Mouse (Mus musculus): ENCODE data around the gene Sh3kbp1.

The Sh3kbp1 gene

DNA sequence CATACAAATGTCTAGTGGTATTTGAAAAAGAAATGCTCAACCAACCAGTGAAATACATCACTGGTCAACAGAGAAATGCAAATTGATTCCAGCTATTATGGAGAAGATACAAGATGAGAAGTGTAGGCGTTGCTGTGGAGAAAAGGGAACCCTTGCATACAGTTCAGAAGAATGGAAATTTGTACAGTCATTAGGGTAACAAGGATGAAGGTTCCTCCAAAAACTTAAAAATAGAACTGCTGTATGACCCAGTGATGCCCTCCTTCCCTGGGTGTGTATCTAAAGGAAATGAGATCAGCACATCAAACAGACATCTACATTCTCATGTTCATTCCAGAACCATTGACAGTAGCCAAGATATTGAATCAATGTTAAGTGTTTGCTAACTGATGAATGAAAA lies 110.3 kb downstream of the Sh3kbp1 start:
- in situ Hi-C loops (cut with MboI): no loop called here

DNA sequence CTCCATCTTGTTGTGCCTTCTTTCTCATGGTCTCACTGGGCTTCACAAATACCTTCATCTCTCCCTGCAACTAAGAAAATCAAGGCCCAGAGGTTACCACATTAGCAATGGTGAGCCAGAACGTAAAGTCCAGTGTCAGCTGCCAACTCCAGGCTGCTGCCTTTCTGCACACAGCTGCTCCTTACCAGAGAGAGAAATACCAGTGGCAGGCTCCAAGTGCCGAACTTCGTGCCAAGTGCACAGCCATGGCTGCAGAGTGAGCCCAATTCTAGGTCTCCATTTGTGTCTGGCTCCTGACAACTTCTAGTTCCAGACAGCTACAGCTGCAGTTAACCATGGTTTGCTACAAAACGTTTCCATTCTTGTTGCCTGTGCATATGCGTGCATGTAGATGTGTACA lies 117.0 kb downstream of the Sh3kbp1 start:
- in situ Hi-C loops (cut with MboI): no loop called here

DNA sequence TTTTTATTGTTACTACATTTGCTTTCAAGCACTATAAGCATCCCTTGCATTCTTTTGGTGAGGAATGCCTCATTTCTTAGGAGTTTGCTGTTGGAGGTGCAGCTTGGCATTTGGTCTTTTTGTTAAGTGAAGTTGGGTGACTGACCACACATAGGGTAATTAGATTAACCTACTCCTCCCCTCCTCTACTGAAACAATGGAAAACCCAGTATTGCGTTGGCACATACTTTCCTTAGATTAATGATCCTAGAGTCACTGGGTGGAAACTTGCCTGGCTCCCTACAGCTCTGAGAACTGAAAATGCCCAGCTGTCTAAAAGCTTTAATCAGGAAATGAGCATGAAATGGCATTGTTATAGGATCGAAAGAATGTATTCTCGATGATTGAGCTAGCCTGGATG lies 117.5 kb downstream of the Sh3kbp1 start:
- in situ Hi-C loops (cut with MboI): no loop called here

DNA sequence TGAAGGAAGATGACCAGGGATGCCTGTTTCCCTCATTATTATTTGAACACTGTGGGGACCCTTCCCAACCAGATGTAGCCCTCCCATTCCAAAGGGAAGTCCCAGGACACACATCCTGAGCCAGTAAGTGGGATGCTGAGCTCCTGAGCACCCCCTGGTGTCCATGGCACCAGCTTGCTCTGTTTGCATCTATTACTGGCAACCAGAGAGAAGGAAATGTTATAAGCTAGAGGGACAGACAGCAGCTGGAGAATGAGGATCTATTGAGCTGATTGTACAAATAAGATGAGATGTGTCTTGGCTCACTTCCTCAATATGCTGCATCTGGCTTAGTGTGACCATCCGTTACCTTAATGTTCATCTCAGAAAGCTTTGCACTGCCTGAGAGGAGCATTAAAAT lies 124.8 kb downstream of the Sh3kbp1 start:
- in situ Hi-C loops (cut with MboI): no loop called here

DNA sequence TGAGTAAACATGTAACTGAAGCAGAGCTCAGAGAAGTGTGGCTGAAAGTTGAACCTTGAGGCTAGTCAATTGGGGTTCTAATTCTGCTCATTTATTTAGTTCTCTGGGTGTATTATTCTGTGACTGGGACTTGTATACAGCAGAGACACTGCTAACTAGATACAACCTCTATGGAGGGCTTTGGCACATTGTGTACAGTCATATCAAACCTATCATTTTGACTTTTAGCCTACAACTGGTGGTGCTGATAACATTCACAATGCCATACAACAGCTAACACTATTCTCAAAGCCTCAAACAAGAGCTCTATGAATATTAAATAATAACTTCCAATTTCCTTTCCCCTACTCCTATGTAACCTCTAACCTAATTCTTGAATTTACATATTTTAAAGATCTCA lies 129.2 kb downstream of the Sh3kbp1 start:
- in situ Hi-C loops (cut with MboI): no loop called here

DNA sequence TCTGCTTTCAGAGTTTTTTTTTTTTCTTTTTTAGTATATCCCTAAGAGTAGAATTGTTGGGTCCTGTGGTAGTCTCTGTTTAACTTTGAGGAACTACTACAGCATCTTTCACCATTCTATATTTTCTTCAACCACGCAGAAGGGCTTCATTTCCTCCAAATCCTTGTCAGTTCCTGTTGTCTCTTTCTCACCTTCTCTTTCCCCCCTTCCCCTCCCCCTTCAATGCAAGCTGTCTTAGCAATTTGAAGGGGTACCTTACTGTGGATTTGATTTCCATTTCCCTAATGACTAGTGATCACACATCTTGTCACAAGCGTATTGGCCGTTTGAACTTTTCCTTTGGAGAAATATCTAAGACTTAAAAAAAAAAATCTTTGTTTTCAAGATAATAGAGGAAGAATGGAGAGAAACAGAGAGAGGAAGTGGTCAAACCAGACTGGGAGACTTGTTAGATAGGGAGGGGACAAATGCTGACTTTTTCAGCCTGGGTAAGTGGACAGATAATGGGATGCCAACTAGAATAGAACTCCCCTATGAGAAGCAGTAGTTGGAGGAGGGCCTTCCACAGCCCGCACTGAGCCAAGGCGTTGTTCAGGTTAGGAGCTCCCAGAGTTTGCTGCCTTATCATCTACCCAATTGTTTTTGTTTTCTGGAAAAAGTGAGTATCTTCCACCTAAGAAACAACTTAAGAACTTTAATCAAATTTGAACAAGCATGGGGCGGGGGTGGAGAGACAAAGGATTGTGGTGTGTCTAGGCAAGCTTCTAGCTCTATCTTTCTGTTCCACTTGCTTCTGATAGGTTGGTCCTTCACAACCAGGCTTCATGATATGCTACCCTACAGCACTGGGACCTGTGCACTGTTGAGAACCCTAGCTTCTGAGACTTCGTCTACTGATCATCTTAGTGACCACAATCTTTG lies 130.1 kb downstream of the Sh3kbp1 start:
- in situ Hi-C loops (cut with MboI): no loop called here

DNA sequence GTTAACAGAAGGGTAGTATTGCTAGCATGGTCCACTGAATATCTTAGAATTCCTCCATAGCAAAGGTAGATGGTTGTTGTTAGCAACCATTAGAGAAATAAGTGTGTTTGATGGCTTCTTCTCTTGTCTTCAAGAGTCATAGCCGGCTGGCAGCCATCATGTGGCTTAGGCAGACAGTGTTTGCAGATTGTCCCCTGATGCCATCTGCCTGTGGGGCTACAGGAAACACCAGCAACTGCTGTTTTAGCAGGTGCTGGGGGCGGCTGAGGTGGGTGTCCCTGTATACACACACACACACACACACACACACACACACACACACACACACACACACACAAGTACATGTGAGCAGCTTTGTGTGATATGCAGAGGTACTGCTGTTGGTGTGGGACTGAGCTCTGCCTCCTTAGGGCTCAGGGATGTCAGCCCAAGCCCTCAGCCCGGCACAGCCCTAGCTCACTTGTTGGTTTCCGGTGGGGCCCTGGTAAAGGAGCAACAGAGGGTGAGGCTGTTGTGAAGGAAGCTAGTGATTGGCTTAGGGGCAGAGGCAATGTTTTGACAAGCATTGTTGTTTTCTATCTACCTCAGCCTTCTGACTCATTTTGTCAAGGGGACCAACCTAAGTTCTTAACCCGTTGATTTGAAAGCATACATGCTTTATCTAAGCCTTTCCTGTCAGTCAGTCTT lies 130.9 kb downstream of the Sh3kbp1 start:
- in situ Hi-C loops (cut with MboI): no loop called here

DNA sequence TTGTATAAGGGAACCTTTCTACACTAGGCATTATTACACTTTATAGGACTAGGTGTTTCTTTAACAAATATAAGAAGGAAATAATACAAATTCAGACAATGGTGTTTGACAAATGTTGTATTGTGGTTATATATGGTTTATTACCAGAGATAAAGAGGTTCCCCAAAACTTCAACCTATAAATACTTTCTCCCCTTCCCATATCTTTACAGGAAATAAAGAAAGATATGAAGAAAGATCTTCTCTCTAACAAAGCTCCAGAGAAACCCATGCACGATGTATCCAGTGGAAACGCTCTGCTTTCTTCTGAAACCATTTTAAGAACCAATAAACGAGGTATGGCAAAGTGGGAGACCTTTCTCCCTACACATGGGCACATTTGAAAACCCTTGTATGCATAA lies 136.7 kb downstream of the Sh3kbp1 start:
- in situ Hi-C loops (cut with MboI): no loop called here

DNA sequence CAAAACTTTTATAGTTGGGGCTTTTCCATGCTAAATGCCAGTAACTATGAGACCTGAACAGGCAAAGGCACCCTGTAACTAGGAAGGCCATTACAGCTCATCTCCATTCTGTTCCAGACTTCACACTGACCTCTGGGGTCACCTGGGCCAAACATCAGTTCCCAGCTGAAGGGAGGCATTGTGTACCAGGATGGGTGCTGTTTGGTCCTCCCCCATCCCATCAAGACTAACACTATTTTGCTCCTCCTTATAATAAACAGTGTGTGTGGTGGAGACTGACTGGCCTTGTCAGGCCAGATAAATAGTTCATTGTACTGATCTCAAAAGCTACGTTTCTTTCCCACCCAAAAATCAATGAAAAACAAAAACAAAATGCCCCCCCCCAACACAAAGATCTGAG lies 138.8 kb downstream of the Sh3kbp1 start:
- in situ Hi-C loops (cut with MboI): no loop called here

DNA sequence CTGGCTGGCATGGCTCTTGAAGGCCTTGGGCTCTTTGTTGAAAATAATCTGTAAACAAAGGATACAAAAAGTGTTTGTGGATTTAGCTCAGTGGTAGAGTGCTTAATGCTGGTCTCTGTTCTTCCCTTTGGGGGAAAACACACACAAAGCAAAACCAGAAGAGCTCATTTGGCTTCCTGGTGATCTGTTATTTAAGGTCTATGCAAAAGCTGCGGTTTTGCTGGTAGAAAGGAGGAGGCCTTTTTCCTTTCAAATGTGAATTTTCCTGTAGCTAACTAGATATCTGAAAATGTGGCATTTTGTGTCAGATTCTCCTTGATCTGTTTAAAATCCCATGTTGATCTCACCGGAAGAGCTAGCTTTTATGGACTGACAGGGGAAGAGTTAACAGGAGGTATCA lies 141.9 kb downstream of the Sh3kbp1 start:
- in situ Hi-C loops (cut with MboI): no loop called here

DNA sequence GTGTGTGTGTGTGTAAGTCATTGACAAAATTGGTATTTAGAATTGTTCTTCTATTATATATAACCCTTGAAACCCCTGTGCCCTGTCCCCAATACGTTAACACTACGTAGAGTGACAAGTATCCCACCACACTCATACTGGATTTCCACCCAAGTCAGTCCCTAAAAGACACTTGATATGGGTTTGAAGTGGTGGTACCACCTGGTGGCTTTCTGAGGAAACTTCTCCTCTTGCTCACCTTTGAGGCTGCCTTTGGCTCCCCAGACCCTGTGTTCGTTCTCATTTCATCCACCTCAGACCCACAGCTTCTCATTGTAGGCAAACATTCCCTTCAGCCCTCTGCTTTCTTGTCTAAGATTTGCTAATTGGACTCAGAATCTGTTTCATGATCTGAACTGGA lies 142.7 kb downstream of the Sh3kbp1 start:
- in situ Hi-C loops (cut with MboI): loop anchor here (10.0 kb wide), 1 partner anchor 145 kb away; the partner anchor contains the start of gene Sh3kbp1

DNA sequence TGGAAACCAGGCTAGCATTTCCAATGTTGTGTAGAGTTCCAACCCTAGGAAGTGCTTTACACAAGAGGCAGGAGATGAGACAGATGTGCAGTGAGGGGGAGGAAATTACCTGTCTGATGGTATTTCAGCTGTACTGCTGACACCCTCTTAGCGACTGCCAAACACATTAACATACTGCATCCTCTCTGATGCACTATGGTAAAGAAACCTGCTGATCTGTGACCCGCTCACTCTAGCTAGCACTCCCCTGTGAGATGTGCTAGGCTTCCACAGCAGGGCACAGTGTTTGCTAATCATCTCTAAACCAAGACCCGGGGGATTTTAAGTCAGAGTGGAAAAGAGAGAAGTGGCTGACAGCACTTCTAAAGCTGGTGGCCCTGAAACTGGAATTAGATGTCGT lies 145.1 kb downstream of the Sh3kbp1 start:
- in situ Hi-C loops (cut with MboI): loop anchor here (10.0 kb wide), 1 partner anchor 147 kb away; the partner anchor contains the start of gene Sh3kbp1

DNA sequence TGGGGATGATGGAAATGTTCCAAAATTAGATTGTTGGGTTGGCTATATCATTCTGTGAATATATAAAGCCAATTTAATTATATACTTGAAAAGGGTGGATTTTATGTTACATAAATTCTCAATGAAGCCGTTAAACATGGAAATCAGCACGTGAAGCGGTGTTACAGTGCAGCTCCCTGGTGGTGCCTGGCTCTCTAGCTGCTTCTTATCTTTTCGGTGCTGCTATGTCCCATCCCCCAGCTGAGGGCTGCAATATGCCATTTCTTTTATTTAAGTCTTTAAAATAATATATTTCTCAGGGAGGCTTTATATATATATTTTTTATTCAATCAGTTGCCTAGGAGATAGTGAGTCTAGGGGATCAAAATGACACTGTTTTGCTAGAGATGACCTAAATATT lies 148.0 kb downstream of the Sh3kbp1 start:
- in situ Hi-C loops (cut with MboI): loop anchor here (10.0 kb wide), 1 partner anchor 150 kb away; the partner anchor contains the start of gene Sh3kbp1

DNA sequence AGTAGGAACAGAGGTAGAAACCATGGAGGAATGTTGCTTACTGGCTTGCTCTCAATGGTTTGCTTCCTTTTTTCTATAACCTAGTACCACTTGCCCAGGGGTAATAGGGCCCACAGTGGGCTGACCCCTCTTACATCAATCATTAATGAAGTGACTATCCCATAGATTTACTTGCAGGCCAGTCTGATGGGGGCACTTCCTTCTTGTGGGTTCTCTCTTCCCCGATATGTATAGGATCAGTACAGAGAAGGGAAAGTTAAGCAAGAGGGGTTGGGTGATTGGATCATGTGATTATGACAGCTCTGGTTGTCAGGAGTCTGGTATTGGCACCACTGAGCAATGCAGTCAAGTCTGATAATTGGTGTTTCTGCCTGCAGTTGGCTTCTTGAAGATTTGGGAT lies 151.7 kb downstream of the Sh3kbp1 start:
- in situ Hi-C loops (cut with MboI): loop anchor here (10.0 kb wide), 1 partner anchor 154 kb away; the partner anchor contains the start of gene Sh3kbp1

DNA sequence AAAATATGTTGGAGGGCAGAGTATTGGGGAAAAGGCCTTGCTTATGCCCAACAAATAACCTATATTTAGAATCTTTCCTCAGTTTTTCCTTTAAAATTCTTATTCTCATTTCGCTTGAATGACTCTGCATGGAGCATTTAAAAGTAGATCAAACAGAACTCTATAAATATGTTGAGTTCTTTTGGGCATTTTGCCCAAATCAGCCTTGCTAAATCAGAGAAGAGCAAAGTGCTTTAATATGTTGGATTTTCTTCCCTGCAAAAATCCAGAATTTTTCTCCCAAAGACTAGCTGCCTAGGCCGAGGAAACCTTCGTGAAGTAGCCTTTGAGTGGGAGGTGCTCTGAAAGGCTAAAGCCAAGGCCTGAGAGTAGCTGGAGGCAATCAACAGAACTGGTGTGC lies 163.4 kb downstream of the Sh3kbp1 start:
- in situ Hi-C loops (cut with MboI): no loop called here

DNA sequence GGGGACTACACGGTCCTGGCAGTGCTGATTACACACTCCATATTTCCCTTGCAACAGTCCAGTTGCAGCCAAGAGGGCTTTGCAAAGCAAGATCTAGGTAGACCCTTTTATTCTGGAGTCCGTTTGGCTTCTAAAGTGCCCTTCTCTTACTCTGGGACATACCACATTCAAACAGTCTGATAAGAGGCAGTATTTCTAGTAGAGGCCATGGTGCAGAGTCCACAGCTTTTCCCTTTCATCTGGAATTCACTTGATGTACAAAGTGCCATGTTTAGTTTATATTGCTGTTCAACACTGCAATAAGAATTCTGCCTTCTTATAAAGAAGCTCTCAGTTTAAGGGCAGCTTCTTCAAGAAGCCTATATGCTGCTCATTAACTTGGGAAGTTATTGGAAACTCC lies 168.5 kb downstream of the Sh3kbp1 start:
- in situ Hi-C loops (cut with MboI): no loop called here

DNA sequence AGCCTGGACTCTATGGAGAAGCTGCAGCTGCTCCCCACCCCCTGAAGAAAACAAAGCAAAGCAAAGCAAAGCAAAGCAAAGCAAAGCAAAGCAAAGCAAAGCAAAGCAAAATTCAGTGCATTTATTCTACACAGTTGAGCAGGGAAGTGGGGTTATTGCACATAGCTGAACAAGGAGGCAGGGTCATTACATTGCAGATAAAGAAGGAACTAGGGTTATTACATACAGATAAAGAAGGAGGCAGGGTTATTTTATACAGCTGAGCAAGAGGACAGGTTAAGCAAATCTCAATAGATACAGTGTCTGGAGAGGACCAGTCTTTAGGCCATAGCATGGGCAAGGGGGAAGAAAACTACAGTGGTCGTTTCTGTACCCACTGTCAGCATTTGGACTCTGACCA lies 177.3 kb downstream of the Sh3kbp1 start:
- in situ Hi-C loops (cut with MboI): no loop called here

DNA sequence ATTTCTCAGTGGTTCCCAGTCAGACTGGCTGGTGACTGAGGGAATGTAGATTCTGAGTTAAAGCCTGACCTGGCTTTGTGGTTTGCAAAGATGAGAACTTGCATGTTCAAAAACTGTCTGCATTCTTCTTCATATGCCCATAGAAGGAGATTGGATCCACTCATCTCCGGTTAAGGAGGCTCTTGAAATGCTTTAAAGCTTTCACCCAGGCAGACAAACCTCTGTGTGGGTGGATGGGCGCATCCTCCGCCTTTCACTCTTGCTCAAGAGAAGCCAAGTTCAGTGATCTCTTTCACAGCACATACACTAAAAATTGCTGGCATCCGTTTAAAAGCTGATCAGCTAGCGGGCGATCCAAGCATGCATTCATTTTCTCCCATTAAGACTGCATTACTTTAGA lies 182.4 kb downstream of the Sh3kbp1 start:
- in situ Hi-C loops (cut with MboI): no loop called here

DNA sequence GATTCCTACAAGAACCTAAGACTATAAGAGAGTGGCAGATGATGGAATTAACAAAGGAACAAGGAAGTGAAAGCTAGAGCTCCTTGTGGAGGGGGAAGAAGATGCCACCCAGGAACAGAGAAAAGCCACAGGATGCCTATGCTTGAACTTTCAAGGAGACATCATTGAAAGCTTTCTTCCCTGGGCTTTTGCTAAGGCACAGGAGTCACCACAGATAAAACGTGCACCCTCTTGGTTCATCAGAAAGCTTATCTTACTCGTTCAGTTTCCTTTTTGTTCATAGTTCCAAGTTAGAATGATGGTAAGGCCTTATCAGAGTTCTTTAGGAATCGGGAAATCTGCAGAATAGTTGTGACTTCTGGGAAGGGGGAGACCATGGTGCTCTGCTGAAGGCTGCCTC lies 183.4 kb downstream of the Sh3kbp1 start:
- in situ Hi-C loops (cut with MboI): no loop called here

DNA sequence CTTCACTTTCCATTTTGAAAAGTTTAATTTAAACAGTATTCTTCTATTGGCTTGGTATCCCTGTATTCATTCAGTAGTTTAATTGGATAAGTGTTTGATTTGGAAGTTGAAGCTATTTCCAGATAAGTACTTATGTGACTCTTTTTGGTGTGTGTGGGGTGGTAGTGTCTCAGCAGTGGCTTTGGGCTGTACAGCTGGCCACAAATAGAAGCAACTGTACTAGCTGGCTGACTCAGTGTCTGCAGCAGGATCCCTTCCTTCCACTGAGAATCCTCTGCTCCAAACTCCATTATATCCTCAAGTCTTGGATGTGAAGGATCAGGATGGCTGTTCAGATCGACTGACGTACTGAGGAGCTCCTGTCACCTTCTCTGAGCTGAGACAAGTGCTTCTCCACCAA lies 190.4 kb downstream of the Sh3kbp1 start:
- in situ Hi-C loops (cut with MboI): no loop called here

DNA sequence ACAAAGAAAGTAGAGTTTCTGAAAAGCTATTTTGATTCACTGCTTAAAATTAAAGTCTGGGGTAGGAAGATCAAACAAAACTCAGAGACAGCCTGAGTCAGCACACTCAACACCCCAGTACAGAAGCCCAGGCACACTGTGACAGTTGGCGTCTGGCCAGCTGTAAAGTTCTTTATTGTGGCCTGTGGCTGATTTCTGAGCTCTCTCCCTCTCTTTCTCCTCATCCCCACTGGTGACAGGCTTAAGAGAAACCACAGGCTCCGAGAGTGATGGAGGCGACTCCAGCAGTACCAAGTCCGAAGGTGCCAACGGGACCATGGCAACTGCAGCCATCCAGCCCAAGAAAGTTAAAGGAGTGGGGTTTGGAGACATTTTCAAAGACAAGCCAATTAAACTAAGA lies 201.1 kb downstream of the Sh3kbp1 start:
- in situ Hi-C loops (cut with MboI): no loop called here

DNA sequence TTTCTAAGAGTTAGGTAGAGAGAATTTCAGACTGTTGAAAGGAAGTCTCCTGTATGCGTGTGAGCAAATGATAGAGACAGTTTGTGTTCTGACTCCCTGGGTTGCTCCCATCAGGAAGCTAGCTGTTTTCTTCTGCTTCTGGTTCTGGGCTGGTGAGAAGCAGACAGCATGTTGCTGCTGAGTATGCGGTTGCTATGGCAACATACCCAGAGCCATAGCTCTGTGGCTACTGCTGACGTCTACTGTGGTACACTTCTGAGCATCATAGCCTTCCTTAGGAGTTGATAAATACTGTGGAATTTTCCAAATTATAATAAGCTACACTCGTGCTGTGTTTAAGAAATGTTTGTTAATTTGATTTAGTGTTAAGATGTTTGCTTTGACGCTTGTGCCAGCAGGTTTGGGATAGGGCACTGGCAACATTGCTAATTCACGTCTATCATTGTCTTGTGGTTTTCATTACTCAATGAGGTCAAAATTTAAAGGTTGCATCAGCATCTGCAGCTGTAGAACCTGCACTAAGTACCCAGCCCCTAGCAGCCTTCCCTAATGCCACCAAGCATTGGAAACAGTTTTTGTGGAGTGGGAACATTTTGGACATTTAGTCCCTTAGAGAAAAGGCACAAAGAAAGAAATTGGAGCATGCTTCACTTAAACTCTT lies 202.2 kb downstream of the Sh3kbp1 start:
- in situ Hi-C loops (cut with MboI): no loop called here

DNA sequence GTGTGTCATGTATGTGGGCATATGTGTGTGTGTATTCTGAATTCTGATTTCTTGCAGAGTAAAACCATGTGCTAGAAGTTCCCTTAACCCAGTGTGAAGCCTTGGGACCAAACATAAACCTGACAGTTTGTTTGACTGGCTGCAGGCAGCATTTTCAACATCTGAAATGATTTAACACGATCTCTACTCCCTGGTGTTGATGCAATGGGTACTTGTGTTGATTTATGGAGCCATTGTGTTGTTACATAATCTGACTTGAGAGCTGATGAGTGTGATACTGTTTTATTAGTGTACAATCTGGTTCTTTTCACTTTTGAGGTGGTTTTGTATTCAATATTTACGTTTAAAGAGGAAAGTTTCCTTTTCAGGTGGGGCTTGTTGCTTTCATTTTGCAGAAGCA lies 204.1 kb downstream of the Sh3kbp1 start:
- in situ Hi-C loops (cut with MboI): no loop called here
